Mouse (Mus musculus): ENCODE measurements around the gene Tmcc2. TPM values are rescaled to one million over a fixed set of nuclear protein-coding genes. Genes with fewer than 3 reads are reported as not detected.

Gene Tmcc2
- polyA plus RNA-seq, 1 experiment = 26.7 TPM

DNA sequence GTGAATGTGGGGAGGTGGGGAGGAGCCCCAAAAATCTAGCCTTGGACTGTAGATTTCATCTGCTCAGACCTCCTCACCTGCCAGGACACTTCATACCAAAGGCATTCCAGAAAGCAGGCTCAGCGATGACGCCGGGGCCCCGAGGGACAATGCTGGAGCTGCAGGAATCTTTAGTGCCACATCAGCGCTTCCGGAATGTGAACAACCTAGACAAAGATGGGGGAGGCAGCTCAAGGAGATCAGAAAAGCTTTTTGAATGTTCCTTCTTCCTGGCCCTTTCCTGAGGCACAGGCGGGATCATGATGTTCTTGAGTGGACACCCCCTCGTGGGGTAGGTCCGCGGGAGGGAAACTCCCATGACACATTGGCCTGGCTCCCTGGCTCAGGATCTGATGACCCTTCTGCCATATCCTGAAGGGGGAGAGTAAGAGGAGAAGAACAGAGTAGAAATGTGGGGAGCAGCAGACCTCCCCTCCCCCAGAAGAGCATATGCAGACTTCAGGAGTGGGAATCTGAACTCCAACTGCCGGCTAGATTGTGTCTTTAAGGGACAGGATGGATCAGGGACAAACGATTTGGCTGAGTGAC, 55.6 kb downstream of the Tmcc2 start:
- Histone ChIP-seq H3K27me3 (replicated peaks) (peaks cover 69% of the 10 kb centered on the region), H3K4me3 (replicated peaks) (no peak overlapping the region), H3K4me1 (peaks cover 51% of the 10 kb centered on the region), H3K36me3 (replicated peaks; ENCODE audit: low read length) (peaks cover 21% of the 10 kb centered on the region), H3K9me3 (no peaks in the 10 kb centered on the region)
- TF ChIP-seq FLI1 (IDR thresholded peaks at IDR 0.05; ENCODE audit: low read length) (no peak), GATA1 (IDR thresholded peaks at IDR 0.05; ENCODE audit: borderline replicate concordance, low read length) (no peak)

DNA sequence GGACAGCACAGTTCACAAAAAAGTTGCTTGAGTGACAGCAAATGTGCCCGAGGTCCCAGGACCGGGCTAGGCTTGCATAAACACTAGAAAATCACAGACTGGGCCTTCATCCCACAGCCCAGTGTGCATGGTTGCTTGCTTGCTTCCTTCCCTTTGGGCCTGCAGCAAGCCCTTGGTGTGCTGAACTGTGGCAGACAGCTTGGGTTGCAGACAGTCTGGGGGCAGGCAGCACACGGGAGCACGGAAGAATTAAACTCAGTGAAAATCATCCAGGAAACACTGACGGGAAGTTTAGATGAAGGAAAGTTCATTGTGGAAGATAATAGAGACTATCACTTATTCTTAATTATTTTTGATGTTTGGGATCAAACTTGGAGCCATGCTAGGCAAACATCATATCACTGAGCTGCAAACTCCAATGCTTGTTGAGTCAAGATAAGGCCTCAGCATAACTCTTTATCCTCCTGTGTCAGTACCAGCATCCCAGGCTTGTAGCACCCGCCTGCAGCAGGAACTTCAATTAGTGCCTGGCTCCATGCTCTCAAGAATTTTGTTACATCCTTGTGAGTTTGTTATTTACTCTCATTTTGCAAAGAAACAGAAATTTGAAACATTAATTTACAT, 56.8 kb downstream of the Tmcc2 start:
- no peaks in the 10 kb centered on the region for H3K9me3 ChIP-seq
- H3K36me3 ChIP-seq (replicated peaks; ENCODE audit: low read length) = peaks cover 31% of the 10 kb centered on the region
- H3K4me3 ChIP-seq (replicated peaks) = no peak overlapping the region
- TF ChIP-seq GATA1 (IDR thresholded peaks at IDR 0.05; ENCODE audit: borderline replicate concordance, low read length) (no peak), FLI1 (IDR thresholded peaks at IDR 0.05; ENCODE audit: low read length) (no peak)
- H3K4me1 ChIP-seq = peaks cover 59% of the 10 kb centered on the region
- H3K27me3 ChIP-seq (replicated peaks) = peaks cover 77% of the 10 kb centered on the region

GRCm38 (mm10) chr1:132333675-132334141, 57.4 kb downstream of the Tmcc2 start:
- Histone ChIP-seq H3K36me3 (replicated peaks; ENCODE audit: low read length) (peaks cover 33% of the 10 kb centered on the region), H3K4me1 (peaks cover 55% of the 10 kb centered on the region), H3K9me3 (no peaks in the 10 kb centered on the region), H3K4me3 (replicated peaks) (no peak overlapping the region), H3K27me3 (replicated peaks) (peaks cover 74% of the 10 kb centered on the region)
- TF ChIP-seq GATA1 (IDR thresholded peaks at IDR 0.05; ENCODE audit: borderline replicate concordance, low read length) (no peak), FLI1 (IDR thresholded peaks at IDR 0.05; ENCODE audit: low read length) (no peak)

GRCm38 (mm10) chr1:132333201-132333600, 57.9 kb downstream of the Tmcc2 start:
- H3K4me1 ChIP-seq = peaks cover 53% of the 10 kb centered on the region
- no peak overlapping the region for H3K4me3 ChIP-seq (replicated peaks)
- TF ChIP-seq FLI1 (IDR thresholded peaks at IDR 0.05; ENCODE audit: low read length) (no peak), GATA1 (IDR thresholded peaks at IDR 0.05; ENCODE audit: borderline replicate concordance, low read length) (no peak)
- peaks cover 74% of the 10 kb centered on the region for H3K27me3 ChIP-seq (replicated peaks)
- peaks cover 37% of the 10 kb centered on the region for H3K36me3 ChIP-seq (replicated peaks; ENCODE audit: low read length)
- H3K9me3 ChIP-seq = no peaks in the 10 kb centered on the region

DNA sequence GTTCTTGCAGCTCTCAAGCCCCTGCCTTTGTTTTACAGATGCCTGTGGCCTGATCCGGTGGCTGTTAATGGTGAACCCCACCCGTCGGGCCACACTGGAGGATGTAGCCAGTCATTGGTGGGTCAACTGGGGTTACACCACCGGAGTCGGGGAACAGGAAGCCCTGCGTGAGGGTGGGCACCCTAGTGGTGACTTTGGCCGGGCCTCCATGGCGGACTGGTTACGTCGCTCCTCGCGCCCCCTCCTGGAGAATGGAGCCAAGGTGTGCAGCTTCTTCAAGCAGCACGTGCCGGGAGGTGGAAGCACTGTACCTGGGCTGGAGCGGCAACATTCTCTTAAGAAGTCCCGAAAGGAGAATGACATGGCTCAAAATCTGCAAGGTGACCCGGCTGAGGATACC, 59.8 kb downstream of the Tmcc2 start:
- H3K4me3 ChIP-seq (replicated peaks) = no peak overlapping the region

GRCm38 (mm10) chr1:132330397-132330796, 60.7 kb downstream of the Tmcc2 start:
- no peak overlapping the region for H3K4me3 ChIP-seq (replicated peaks)
- no peaks in the 10 kb centered on the region for H3K9me3 ChIP-seq
- TF ChIP-seq GATA1 (IDR thresholded peaks at IDR 0.05; ENCODE audit: borderline replicate concordance, low read length) (no peak), FLI1 (IDR thresholded peaks at IDR 0.05; ENCODE audit: low read length) (no peak)
- peaks cover 84% of the 10 kb centered on the region for H3K27me3 ChIP-seq (replicated peaks)
- peaks cover 50% of the 10 kb centered on the region for H3K36me3 ChIP-seq (replicated peaks; ENCODE audit: low read length)
- peaks cover 34% of the 10 kb centered on the region for H3K4me1 ChIP-seq

More for the DNA sequence above, 59.8 kb downstream of the Tmcc2 start:
- Histone ChIP-seq H3K9me3 (no peaks in the 10 kb centered on the region), H3K27me3 (replicated peaks) (peaks cover 84% of the 10 kb centered on the region), H3K4me1 (peaks cover 37% of the 10 kb centered on the region), H3K36me3 (replicated peaks; ENCODE audit: low read length) (peaks cover 46% of the 10 kb centered on the region)
- TF ChIP-seq GATA1 (IDR thresholded peaks at IDR 0.05; ENCODE audit: borderline replicate concordance, low read length) (no peak), FLI1 (IDR thresholded peaks at IDR 0.05; ENCODE audit: low read length) (no peak)

GRCm38 (mm10) chr1:132329656-132330055, 61.4 kb downstream of the Tmcc2 start:
- peaks cover 80% of the 10 kb centered on the region for H3K27me3 ChIP-seq (replicated peaks)

DNA sequence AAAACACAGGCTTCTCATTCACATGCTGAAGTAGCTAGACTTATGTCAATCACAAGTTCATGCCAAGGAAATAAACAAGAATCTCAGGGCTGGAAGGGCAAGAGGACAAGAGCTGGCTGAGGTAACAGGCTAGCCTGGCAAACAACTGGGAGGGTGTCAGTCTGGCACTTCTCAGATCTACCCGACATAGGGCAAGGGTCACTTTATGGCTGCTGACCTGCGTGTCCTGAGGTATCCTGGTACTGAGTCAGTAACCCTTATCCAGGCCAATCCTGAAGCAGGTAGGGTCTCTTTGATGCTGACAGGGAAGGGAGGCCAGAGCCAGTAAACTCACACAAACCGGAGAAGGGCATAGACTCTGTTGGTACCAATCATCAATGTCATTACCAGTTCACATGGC, 62.5 kb downstream of the Tmcc2 start:
- H3K36me3 ChIP-seq (replicated peaks; ENCODE audit: low read length) = peaks cover 54% of the 10 kb centered on the region
- TF ChIP-seq FLI1 (IDR thresholded peaks at IDR 0.05; ENCODE audit: low read length) = no peak
- no peak for TF ChIP-seq GATA1 (IDR thresholded peaks at IDR 0.05; ENCODE audit: borderline replicate concordance, low read length)
- peaks cover 81% of the 10 kb centered on the region for H3K27me3 ChIP-seq (replicated peaks)
- no peaks in the 10 kb centered on the region for H3K9me3 ChIP-seq
- peaks cover 17% of the 10 kb centered on the region for H3K4me1 ChIP-seq
- no peak overlapping the region for H3K4me3 ChIP-seq (replicated peaks)

More at GRCm38 (mm10) chr1:132329656-132330055, 61.4 kb downstream of the Tmcc2 start:
- no peak for TF ChIP-seq FLI1 (IDR thresholded peaks at IDR 0.05; ENCODE audit: low read length)
- Histone ChIP-seq H3K9me3 (no peaks in the 10 kb centered on the region), H3K4me3 (replicated peaks) (no peak overlapping the region), H3K4me1 (peaks cover 27% of the 10 kb centered on the region), H3K36me3 (replicated peaks; ENCODE audit: low read length) (peaks cover 53% of the 10 kb centered on the region)

GRCm38 (mm10) chr1:132327477-132327876, 63.6 kb downstream of the Tmcc2 start:
- H3K27me3 ChIP-seq (replicated peaks) = peaks cover 86% of the 10 kb centered on the region
- TF ChIP-seq FLI1 (IDR thresholded peaks at IDR 0.05; ENCODE audit: low read length) (no peak), GATA1 (IDR thresholded peaks at IDR 0.05; ENCODE audit: borderline replicate concordance, low read length) (no peak)
- no peak overlapping the region for H3K4me3 ChIP-seq (replicated peaks)
- H3K9me3 ChIP-seq = no peaks in the 10 kb centered on the region
- H3K36me3 ChIP-seq (replicated peaks; ENCODE audit: low read length) = peaks cover 54% of the 10 kb centered on the region
- peaks cover 21% of the 10 kb centered on the region for H3K4me1 ChIP-seq

DNA sequence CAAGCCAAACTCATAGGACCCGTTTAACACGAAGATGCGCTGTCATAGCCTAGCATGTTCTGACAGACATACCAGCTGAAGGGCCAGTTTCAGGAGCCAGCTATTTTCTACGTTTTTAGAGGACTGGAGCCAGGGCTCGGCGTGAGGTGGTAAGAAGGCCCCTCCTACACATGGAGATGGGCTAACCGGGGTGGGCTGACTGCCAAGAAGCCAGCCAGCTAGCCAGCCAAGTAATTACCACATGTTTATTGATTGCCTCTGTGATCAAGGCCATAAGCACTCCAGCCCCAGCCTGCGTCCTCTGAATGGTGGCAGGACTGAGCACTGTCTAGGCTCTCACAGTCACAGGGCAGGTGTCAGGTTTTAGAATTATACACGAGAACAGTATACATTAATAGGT, 64.3 kb downstream of the Tmcc2 start:
- peaks cover 48% of the 10 kb centered on the region for H3K36me3 ChIP-seq (replicated peaks; ENCODE audit: low read length)
- H3K9me3 ChIP-seq = no peaks in the 10 kb centered on the region
- TF ChIP-seq FLI1 (IDR thresholded peaks at IDR 0.05; ENCODE audit: low read length) (no peak), GATA1 (IDR thresholded peaks at IDR 0.05; ENCODE audit: borderline replicate concordance, low read length) (no peak)
- peaks cover 21% of the 10 kb centered on the region for H3K4me1 ChIP-seq
- peaks cover 86% of the 10 kb centered on the region for H3K27me3 ChIP-seq (replicated peaks)
- H3K4me3 ChIP-seq (replicated peaks) = no peak overlapping the region
